Mouse (Mus musculus) intestine, postnatal 0 days (tissue): Measurements from ENCODE around the gene Uprt. TPM values are rescaled to one million over a fixed set of nuclear protein-coding genes. Genes with fewer than 3 reads are reported as not detected.

ENCODE experiments used
- ATAC-seq: fragments of 200-750 bp; cut with Nextera tagmentation; 2 replicates; pipeline ENCODE4 v1.8.0; 2017; ENCODE audit warnings: mild to moderate bottlenecking, moderate TSS enrichment, moderate library complexity
- H3K27ac ChIP-seq: fragments of 300-500 bp; sonication (generic); 2 replicates; pipeline ENCODE4 v1.5.1; 2014; ENCODE audit warnings: mild to moderate bottlenecking, low read depth, low read length, moderate library complexity
- H3K27me3 ChIP-seq: fragments of 300-500 bp; sonication (generic); replicated peaks from 2 replicates; pipeline ENCODE4 v1.6.1; 2014; ENCODE audit warnings: low read length, mixed read lengths; ENCODE audit not compliant: control insufficient read depth, insufficient read depth
- H3K36me3 ChIP-seq: fragments of 300-500 bp; sonication (generic); 2 replicates; pipeline ENCODE4 v1.6.1; 2014; ENCODE audit warnings: mild to moderate bottlenecking, moderate library complexity; ENCODE audit not compliant: control insufficient read depth, insufficient read depth
- H3K4me1 ChIP-seq: fragments of 300-500 bp; sonication (generic); replicated peaks from 2 replicates; pipeline ENCODE4 v1.6.1; 2014; ENCODE audit warnings: antibody characterized with exemption, low read length, mixed read lengths; ENCODE audit not compliant: control insufficient read depth, insufficient read depth
- H3K4me2 ChIP-seq: fragments of 300-500 bp; sonication (generic); replicated peaks from 2 replicates; pipeline ENCODE4 v1.6.1; 2014; ENCODE audit warnings: low read depth, mild to moderate bottlenecking, moderate library complexity
- H3K4me3 ChIP-seq: fragments of 300-500 bp; sonication (generic); 2 replicates; pipeline ENCODE4 v1.5.1; 2014; ENCODE audit warnings: low read depth, low read length
- H3K9ac ChIP-seq: fragments of 300-500 bp; sonication (generic); 2 replicates; pipeline ENCODE4 v1.6.1; 2014; ENCODE audit warnings: mild to moderate bottlenecking, low read depth, low read length
- H3K9me3 ChIP-seq: fragments of 300-500 bp; sonication (generic); 2 replicates; pipeline ENCODE4 v1.6.1; 2016; ENCODE audit warnings: mixed run types; ENCODE audit not compliant: control insufficient read depth
- CTCF ChIP-seq: sonication (generic); IDR thresholded peaks from 2 replicates; pipeline ENCODE4 v1.5.1; 2016; ENCODE audit warnings: low read depth, mild to moderate bottlenecking, control low read depth, antibody characterized with exemption, moderate library complexity
- WGBS: fragments of 180-500 bp; shearing (Covaris S2); extraction: QIAGEN DNeasy Blood & Tissue Kit; methylation state at CpG from one replicate; pipeline ENCODE4 v1.1.7; 2014; 5-methylcytosine and 5-hydroxymethylcytosine counted together
- polyA plus RNA-seq: library from polyadenylated mRNA; unstranded; fragments of >200 nt; fragmentation: Nextera tagmentation; extraction: Ambion mirVana; gene quantifications from 2 replicates; pipeline ENCODE4 v1.2.1, GENCODE M21; 2015

The Uprt gene
- polyA plus RNA-seq, 1 experiment from 2014 or later = 0.91 TPM

- no peak for ATAC-seq
- Histone ChIP-seq H3K36me3 (no peaks in the 10 kb centered on the region), H3K27ac (no peak overlapping the region), H3K4me1 (no peaks in the 10 kb centered on the region), H3K4me2 (no peak overlapping the region), H3K4me3 (no peak overlapping the region), H3K9me3 (no peaks in the 10 kb centered on the region), H3K27me3 (no peaks in the 10 kb centered on the region), H3K9ac (no peak overlapping the region)
- no peak for TF ChIP-seq CTCF
- 94% methylated on average over 4 of the region's 4 CpGs for WGBS
These were observed 60.0 kb downstream of the Uprt start for GRCm38 (mm10) chrX:104542635-104543034.

GRCm38 (mm10) chrX:104543919-104544595 is 61.4 kb downstream of the Uprt start:
- H3K4me3 ChIP-seq = no peak overlapping the region
- ATAC-seq = no peak
- no peak overlapping the region for H3K27ac ChIP-seq
- TF ChIP-seq CTCF = no peak
- H3K36me3 ChIP-seq = no peaks in the 10 kb centered on the region
- H3K27me3 ChIP-seq = no peaks in the 10 kb centered on the region
- H3K9ac ChIP-seq = no peak overlapping the region
- whole genome bisulfite sequencing = 75% methylated on average over 4 of the region's 4 CpGs
- H3K4me2 ChIP-seq = no peak overlapping the region
- no peaks in the 10 kb centered on the region for H3K4me1 ChIP-seq
- no peaks in the 10 kb centered on the region for H3K9me3 ChIP-seq

- WGBS = 90% methylated on average over 1 of the region's 1 CpGs
- no peak for TF ChIP-seq CTCF
- Histone ChIP-seq H3K4me1 (no peaks in the 10 kb centered on the region), H3K9ac (no peak overlapping the region), H3K27me3 (no peaks in the 10 kb centered on the region), H3K27ac (no peak overlapping the region), H3K4me2 (no peak overlapping the region), H3K4me3 (no peak overlapping the region), H3K9me3 (no peaks in the 10 kb centered on the region), H3K36me3 (no peaks in the 10 kb centered on the region)
- ATAC-seq = no peak
These were observed 62.7 kb downstream of the Uprt start for GRCm38 (mm10) chrX:104545283-104545682.

Other genes starting within 250 kb of the Uprt start
- 6.3 and 6.7 TPM in 2 replicates for gene Abcb7, start 69.0 kb upstream of the Uprt start, polyA plus RNA-seq
- gene Zdhhc15, start 188.2 kb downstream of the Uprt start, polyA plus RNA-seq = 2.3 and 2.7 TPM in 2 replicates